ENCODE assay signal across 26 mouse cellular contexts in the genomic region with DNA sequence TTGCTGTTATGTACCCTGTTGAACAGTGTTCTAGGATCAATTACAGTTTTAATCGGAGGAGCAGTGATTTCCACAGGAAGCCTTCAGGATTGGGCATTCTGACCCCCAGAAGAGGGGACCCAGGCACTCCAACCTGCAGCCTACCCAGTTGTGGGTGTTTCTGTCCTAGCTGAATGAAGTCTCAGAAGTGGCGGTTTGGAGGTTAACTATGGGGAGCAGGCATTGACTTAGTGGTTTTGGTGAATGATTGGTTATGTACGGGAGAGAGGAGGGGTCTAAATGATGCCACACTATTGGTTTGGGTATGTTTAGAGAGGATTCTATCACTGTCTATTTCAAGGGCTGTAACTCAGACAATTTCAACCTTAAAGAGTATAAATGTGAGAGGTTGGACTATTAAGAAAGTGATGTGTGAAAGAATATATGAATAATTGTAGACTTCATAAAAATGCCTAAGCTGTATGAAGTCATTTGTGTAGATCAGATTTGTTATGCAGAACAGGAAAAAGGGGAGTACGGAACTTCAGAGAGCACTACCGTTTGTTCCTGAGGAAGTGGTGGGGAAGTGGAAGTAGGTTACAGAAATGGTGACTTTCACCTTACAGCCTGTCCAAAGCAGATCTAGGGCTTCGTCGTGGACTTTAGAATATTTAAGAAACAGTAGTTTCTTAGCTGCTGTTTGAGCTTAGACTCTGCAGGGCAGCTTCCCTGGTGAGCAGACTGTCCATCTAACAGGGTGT.
DNase-seq lines count a peak whose midpoint lies in the region; ATAC-seq lines count a peak whose summit lies in the region.
"Had no signal": no experiment of that assay in that cellular context is flagged by ENCODE, and none has a peak within 500 bp of the region (broad histone marks: within the 10 kb centered on the region; RNA-seq: fewer than 3 reads in every experiment).

No protein-coding gene starts in this region.

- H3K36me3 ChIP-seq in midbrain, embryonic 12.5 days, result no peaks in the 10 kb centered on the region
- H3K36me3 ChIP-seq in midbrain, embryonic 10.5 days, result no peaks in the 10 kb centered on the region
- H3K36me3 ChIP-seq: embryonic facial prominence, embryonic 15.5 days; heart, embryonic 12.5 days; intestine, embryonic 15.5 days; limb, embryonic 10.5 days; neural tube, embryonic 12.5 days had no signal

- DNase-seq in midbrain, embryonic 10.5 days (ENCODE audit: low spot score), result no peak
- DNase-seq in B cell, adult 2 months, result peak; percentile 27 to 38
- DNase-seq in MEL-GATA-1-ER (ENCODE audit: extremely low read depth, low read depth), result peak; percentile 23
- no peak for DNase-seq in kidney, postnatal 10 days
- DNase-seq in kidney, postnatal 36 days, result no peak
- no peak for DNase-seq in adrenal gland, postnatal 4 days (ENCODE audit: low spot score in 2 of 2)
- DNase-seq: adrenal gland, adult 8-10 months; cerebellum, postnatal 10 days; forebrain, postnatal 0 days; gastrocnemius, postnatal 36 days; heart, postnatal 14 days; kidney, adult 9 months; kidney, postnatal 4 days; layer of hippocampus, adult 9-11 months; lung, adult 2 months; lung, postnatal 36 days; thymus, postnatal 4 days had no signal

- H3K4me3 ChIP-seq in midbrain, embryonic 12.5 days, result no peak overlapping the region
- no peak overlapping the region for H3K4me3 ChIP-seq in midbrain, embryonic 10.5 days
- H3K4me3 ChIP-seq: embryonic facial prominence, embryonic 15.5 days; heart, embryonic 12.5 days; intestine, embryonic 15.5 days; limb, embryonic 10.5 days; neural tube, embryonic 12.5 days had no signal

- H3K27me3 ChIP-seq in midbrain, embryonic 12.5 days, result no peaks in the 10 kb centered on the region
- no peaks in the 10 kb centered on the region for H3K27me3 ChIP-seq in midbrain, embryonic 10.5 days (ENCODE audit: low read depth, poor library complexity, severe bottlenecking)
- H3K27me3 ChIP-seq: embryonic facial prominence, embryonic 15.5 days; heart, embryonic 12.5 days; intestine, embryonic 15.5 days; neural tube, embryonic 12.5 days had no signal

- no peak for ATAC-seq in midbrain, embryonic 12.5 days (ENCODE audit: low FRiP score, low read depth)
- ATAC-seq in megakaryocyte progenitor cell, adult 5-6 weeks (replicated peaks; ENCODE audit: poor library complexity), result peak; percentile 64
- ATAC-seq: forebrain, postnatal 0 days; intestine, embryonic 15.5 days had no signal

- 59% methylated on average over 7 of the region's 7 CpGs for WGBS in midbrain, embryonic 12.5 days
- 60% methylated on average over 7 of the region's 7 CpGs for WGBS in midbrain, embryonic 10.5 days

- 0 out of 2 replicates have a peak overlapping the region, but pooled peaks have one; percentile 20 for H3K27ac ChIP-seq in midbrain, embryonic 12.5 days (replicated peaks)
- H3K27ac ChIP-seq in midbrain, embryonic 10.5 days (replicated peaks), result no peak overlapping the region
- H3K27ac ChIP-seq: embryonic facial prominence, embryonic 15.5 days; hindbrain, embryonic 14.5 days; intestine, embryonic 15.5 days; limb, embryonic 10.5 days; neural tube, embryonic 12.5 days had no signal

- H3K4me2 ChIP-seq in midbrain, embryonic 12.5 days (replicated peaks), result no peak overlapping the region
- H3K4me2 ChIP-seq: embryonic facial prominence, embryonic 15.5 days; heart, embryonic 12.5 days; hindbrain, embryonic 14.5 days; intestine, embryonic 15.5 days; liver, embryonic 11.5 days; neural tube, embryonic 12.5 days had no signal

- no peak overlapping the region for H3K9ac ChIP-seq in midbrain, embryonic 12.5 days (replicated peaks)
- H3K9ac ChIP-seq: embryonic facial prominence, embryonic 15.5 days; forebrain, postnatal 0 days; heart, embryonic 12.5 days; hindbrain, embryonic 14.5 days; intestine, embryonic 15.5 days; neural tube, embryonic 12.5 days had no signal

- peaks cover 16% of the 10 kb centered on the region for H3K4me1 ChIP-seq in midbrain, embryonic 12.5 days
- H3K4me1 ChIP-seq in midbrain, embryonic 10.5 days, result peaks cover 25% of the 10 kb centered on the region
- H3K4me1 ChIP-seq: embryonic facial prominence, embryonic 15.5 days; intestine, embryonic 15.5 days had no signal

- H3K9me3 ChIP-seq in midbrain, embryonic 12.5 days, result no peaks in the 10 kb centered on the region
- no peaks in the 10 kb centered on the region for H3K9me3 ChIP-seq in midbrain, embryonic 10.5 days (replicated peaks)
- H3K9me3 ChIP-seq: embryonic facial prominence, embryonic 15.5 days; heart, embryonic 12.5 days; intestine, embryonic 15.5 days; limb, embryonic 10.5 days; neural tube, embryonic 12.5 days had no signal

Comparison
In these comparisons a context has a peak if more than half of its experiments do, and no peak if none do; other contexts are left out.
1. DNase-seq: peak in B cell, adult 2 months (2 of 2) and MEL-GATA-1-ER (single experiment); none in midbrain, embryonic 10.5 days (single experiment), kidney, postnatal 10 days (single experiment), kidney, postnatal 36 days (0 of 2) and adrenal gland, postnatal 4 days (0 of 2).